Mouse (Mus musculus) stomach, postnatal 0 days (tissue): ENCODE measurements around the gene Socs7.

Source experiments
- CTCF ChIP-seq: IDR thresholded peaks from 2 replicates; pipeline ENCODE4 v1.5.1; 2016; ENCODE audit warnings: antibody characterized with exemption, low read depth, mild to moderate bottlenecking, moderate library complexity
- EP300 ChIP-seq: optimal IDR thresholded peaks from 2 replicates; pipeline ENCODE3; 2016; ENCODE audit warnings: antibody characterized with exemption

DNA sequence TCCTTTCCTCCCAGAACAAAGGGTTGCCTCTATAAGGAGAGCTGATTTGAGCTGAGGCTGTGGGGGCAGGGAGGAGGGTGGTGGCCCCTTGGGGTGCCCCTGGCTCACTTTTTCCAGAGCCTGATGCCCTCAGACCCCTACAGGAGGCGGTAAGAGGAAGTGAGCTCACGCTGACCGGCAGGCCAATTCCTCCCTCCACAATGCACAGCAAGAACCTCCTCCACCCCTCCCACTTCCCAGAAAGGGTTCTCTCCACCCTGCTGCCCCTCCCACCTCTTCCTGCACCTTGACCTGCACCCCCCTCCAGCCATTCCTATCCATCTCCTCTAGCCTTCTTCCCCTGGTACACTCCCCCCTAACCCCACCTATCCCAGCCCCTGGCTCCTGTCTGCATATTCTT, 49.8 kb downstream of the Socs7 start:
- TF ChIP-seq CTCF (no peak), EP300 (no peak)
